Mouse (Mus musculus): ENCODE results near the gene Mtap.

DNA sequence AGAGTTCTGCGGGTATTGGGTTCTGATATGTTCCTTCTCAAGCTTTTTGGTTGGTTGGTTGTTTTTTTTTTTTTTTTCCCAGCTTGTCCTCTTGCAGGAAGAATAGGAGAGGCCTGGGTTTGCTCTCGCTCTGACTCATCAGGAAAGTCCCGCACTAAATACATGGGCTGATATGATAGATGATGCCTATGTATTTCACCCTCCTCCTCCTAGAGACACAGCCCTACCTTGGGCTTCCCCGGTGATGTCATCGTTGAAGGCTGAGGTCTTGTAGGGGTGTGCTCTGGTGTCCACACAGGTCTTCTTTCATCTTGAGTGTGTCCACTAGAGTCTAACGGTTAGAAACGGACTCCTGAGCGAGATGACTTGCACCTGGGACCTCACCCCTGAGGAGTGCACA lies 26.7 kb downstream of the Mtap start:
- no peak for TF ChIP-seq CTCF (IDR thresholded peaks at IDR 0.05; ENCODE audit: control insufficient read depth, insufficient read depth, low read length)
- TF ChIP-seq POLR2A (IDR thresholded peaks at IDR 0.05; ENCODE audit: borderline replicate concordance, control insufficient read depth, low read depth, low read length), result no peak
